Mouse (Mus musculus) retina, postnatal 7 days (tissue): ENCODE data around the gene Srgap2.
A peak's percentile ranks its signal among the peaks of the same experiment; 100 is the strongest.
"Not testable (repeated sequence)": the region's sequence is repeated elsewhere in the genome, so short reads cannot be mapped to it uniquely, and the experiment has no call there.

ENCODE experiments used
- DNase-seq: peaks from one replicate; pipeline ENCODE4 v3.0.0-alpha.2; 2012; ENCODE audit warnings: low read depth, low spot score

The Srgap2 gene

GRCm38 (mm10) chr1:131527281-131528080 lies at the start of gene Srgap2, which contains the start of gene Fam72a:
TSS of gene Srgap2 (minus strand) at chr1:131527352.
TSS of gene Fam72a (plus strand) at chr1:131527903.
- DNase-seq = peak; percentile 97

- DNase-seq = peak; percentile 19
Observed at GRCm38 (mm10) chr1:131573721-131574120, 46.6 kb upstream of the Srgap2 start.

DNA sequence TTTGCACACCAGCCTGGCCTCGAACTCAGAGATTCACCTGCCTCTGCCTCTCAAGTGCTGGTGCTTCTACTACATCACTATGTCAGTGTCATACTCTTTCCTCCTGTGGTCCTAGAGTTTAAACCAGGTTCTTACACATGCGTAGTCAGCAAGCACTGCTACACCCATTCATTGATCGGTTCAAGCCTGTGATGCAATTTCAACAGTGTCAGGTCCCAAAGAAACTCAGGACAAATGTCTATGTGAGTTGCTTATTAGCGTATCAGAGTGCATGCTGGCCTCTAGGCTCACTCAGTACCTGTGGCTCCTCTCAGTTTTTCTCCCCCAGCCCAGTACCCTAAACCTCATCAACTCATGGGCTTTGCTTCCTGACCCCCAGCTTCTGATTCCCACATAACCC lies 43.2 kb upstream of the Srgap2 start:
- DNase-seq = no peak

DNA sequence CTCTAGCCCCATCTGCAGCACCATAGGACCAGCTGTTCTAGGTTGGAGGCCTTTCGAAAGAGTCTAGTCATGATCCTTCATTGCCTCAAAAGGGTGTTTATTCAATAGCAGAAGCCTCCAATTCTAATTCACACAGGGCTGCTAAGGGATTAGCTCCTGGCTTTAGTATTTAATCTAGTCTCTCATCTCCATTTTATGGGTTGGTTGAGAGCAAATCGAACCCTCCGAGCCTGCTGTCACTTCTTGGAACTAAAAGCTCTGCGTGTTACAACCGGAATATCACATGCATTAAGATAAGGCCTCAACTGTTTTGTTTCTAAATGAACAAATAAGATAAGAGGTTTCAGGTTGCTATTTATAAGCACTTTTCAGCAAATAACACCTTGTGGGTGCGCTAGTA lies 42.6 kb upstream of the Srgap2 start:
- no peak for DNase-seq

GRCm38 (mm10) chr1:131566056-131566455 lies 38.9 kb upstream of the Srgap2 start:
- DNase-seq = not testable (repeated sequence)

DNA sequence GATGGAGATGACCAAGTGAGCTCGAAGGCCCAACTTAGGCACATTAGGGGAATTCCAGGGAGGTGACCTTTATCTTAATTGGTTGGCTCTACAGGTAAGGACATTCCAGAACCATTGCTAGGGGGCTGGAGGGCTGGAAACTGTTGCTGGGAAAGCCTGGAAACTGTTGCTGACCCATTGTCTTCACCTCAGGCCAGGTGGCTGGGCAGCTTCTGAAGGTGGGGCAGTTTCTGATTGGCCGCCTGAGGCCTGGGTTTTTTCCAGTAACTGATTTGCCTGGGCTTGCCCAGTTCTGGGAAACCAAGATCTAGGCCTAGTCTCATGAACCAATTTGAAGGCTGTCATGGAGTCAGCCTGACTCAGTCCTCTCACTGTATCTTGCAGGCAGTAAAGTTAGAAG lies 34.9 kb upstream of the Srgap2 start:
- DNase-seq = no peak

DNA sequence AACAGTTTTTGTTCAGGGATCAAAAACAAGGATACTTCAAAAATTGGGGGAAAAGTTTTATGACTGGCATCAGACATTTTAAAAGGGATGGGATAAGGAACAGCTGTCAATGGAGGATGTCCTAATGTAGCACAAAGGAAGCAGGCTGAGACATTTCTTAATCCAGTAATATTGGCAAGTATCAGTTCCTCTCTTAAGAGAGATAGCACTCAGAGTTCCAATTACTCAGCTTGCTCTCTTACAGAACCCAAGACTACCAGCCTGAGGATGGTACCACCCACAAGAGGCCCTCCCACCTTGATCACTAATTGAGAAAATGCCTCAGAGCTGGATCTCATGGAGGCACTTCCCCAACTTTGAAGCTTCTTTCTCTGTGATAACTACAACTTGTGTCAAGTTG lies 33.3 kb upstream of the Srgap2 start:
- no peak for DNase-seq

GRCm38 (mm10) chr1:131555042-131555812 lies 28.1 kb upstream of the Srgap2 start:
- DNase-seq = peak; percentile 79

DNA sequence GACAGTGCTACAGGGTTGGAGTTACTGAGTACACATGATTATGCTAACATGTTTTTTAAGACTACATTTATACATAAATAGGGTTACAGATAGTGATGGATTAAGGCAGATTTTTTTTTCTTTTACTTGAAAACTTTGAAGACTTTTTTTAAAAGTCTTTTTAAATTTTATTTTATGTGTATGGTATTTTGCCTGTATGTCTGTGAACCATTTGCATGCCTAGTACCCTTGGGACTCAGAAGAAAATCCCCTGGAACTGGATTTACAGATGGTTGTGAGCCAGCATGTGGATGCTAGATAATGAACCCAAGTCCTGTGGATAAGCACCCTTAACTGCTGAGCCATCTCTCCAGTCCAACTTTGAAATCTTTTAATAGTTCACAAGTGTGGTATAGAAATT lies 26.3 kb upstream of the Srgap2 start:
- no peak for DNase-seq

DNA sequence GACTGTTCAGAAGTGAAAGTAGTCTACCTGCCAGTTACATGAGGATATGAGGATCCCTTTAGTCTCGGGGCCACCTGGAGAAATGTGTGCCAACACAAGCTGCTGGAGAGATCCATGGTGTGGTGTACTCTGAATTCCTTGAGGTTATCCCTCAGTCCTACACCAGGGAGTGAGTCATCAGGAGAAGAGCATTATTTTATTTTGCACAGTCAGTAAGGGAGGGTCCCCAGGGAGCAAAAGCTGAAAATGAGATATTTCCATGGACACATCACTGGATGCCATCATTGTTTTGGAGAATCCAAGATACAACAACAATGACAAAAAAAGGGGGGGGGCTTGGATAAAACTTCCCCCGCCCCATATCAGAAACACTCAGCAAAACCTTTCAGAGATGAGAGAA lies 24.8 kb upstream of the Srgap2 start:
- DNase-seq = no peak

GRCm38 (mm10) chr1:131548494-131549365 lies 21.6 kb upstream of the Srgap2 start:
- DNase-seq = no peak

- DNase-seq = no peak
Observed at GRCm38 (mm10) chr1:131546798-131547690, 19.9 kb upstream of the Srgap2 start.

- DNase-seq = no peak
Observed at GRCm38 (mm10) chr1:131543886-131544565, 16.9 kb upstream of the Srgap2 start.

DNA sequence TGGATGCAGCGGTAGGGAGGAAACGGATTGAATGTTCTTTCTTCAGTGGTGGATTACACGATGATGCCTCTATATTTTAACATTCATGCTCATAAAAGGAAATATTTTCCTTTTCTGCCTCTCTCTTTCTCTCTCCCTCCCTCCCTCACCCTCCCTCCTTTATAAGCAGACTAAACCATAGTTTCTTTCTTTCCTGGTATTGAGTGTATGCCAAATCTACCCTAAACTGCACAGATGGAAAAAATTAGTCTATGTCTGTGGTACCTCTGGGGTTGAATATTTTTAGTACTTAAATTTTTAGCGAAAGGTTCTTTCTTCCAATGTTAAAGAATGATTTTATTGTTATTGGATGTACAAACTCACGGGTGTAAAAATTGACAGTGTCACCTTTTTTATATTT lies 14.8 kb upstream of the Srgap2 start:
- no peak for DNase-seq

GRCm38 (mm10) chr1:131541431-131541830 lies 14.3 kb upstream of the Srgap2 start:
- no peak for DNase-seq

- DNase-seq = no peak
Observed at GRCm38 (mm10) chr1:131540795-131541194, 13.6 kb upstream of the Srgap2 start.

DNA sequence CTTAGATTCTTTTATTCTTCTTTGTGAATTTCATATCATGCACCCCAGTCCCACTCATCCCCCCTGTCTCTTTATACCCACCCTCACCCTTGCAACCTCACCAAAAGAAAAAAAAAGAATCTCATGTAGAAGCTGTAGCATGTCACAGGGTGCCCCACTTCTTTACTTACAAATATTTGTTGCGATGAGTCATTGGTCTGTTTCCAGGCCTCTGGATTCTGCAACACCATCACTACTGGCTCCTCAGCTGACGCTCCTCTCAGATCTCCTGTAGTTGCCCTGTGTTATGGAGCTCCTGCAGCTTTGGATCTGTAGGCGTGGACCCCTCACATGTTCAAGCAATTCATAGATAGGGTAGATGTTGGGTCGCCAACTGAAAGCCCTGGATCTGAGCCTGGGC lies 12.6 kb upstream of the Srgap2 start:
- no peak for DNase-seq

DNA sequence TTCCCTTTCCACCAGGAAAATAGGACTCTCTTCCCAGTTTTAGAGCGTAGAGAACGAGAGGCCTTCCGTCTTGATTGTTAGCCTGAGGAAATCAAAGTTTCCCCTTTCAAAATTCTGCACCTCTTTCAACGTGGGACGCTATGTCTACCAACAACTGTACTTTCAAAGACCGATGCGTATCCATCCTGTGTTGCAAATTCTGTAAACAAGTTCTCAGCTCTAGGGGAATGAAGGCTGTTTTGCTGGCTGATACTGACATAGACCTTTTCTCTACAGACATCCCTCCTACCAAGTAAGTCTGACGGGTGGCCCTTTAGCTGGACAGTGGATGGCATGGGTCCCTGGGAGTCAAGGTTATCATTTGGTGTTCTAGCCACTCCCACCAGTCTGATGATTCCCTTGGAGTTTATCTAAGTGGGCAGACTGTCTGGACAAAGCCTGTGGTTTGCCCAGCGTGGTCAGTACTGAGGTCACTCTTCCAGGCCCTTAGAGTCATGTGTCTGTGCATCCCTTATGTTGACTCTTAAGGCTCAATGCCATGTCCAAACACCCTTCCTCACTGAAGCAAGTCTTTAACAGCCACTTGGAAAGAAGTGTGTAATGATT lies 1.5 kb upstream of the Srgap2 start:
- no peak for DNase-seq

GRCm38 (mm10) chr1:131528081-131528507 lies 942 bp upstream of the Srgap2 start:
- DNase-seq = no peak
